Mouse (Mus musculus): ENCODE results near the gene 9130409I23Rik.

DNA sequence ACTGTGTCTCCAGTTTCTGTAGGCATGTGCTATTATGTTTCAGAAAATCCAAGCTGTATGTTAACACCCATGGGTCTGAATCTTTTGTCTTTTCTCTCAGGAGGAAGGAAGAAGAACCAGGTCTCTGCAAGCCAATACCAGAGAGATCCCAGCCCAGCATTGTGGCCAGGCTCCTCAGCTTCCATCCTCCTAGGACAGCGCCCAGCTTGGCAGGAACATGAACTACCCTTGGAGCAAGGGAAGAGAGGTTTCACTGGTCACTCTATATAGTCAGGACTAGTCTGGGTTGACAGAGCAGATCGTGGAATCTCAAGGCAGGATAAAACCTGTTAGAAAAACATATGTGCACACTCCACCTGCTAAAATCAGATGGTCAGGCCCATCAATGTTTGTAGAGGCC lies 47.2 kb upstream of the 9130409I23Rik start:
- no peak for TF ChIP-seq GATA1 (IDR thresholded peaks at IDR 0.05; ENCODE audit: borderline replicate concordance, low read length)
- TF ChIP-seq FLI1 (IDR thresholded peaks at IDR 0.05; ENCODE audit: low read length): no peak
